Mouse (Mus musculus) lung, postnatal 0 days (tissue): ENCODE results near the gene Col1a2. TPM values are rescaled to one million over a fixed set of nuclear protein-coding genes. Genes with fewer than 3 reads are reported as not detected.

Source experiments
- ATAC-seq: fragments of 200-750 bp; cut with Nextera tagmentation; 2 replicates; pipeline ENCODE4 v1.8.0; 2017; ENCODE audit warnings: moderate library complexity
- DNase-seq: peaks from one replicate; pipeline ENCODE4 v3.0.0-alpha.2; 2016; ENCODE audit warnings: low spot score
- H3K27ac ChIP-seq: fragments of 300-500 bp; sonication (generic); 2 replicates; pipeline ENCODE4 v1.5.1; 2014; ENCODE audit warnings: antibody characterized with exemption, mild to moderate bottlenecking, low read length, mixed read lengths
- H3K27me3 ChIP-seq: fragments of 300-500 bp; sonication (generic); replicated peaks from 2 replicates; pipeline ENCODE4 v1.6.1; 2014; ENCODE audit warnings: low read length, mixed read lengths; ENCODE audit not compliant: insufficient read depth
- H3K36me3 ChIP-seq: fragments of 300-500 bp; sonication (generic); 2 replicates; pipeline ENCODE4 v1.6.1; 2014; ENCODE audit warnings: low read length, mixed read lengths; ENCODE audit not compliant: insufficient read depth
- H3K4me1 ChIP-seq: fragments of 300-500 bp; sonication (generic); 2 replicates; pipeline ENCODE4 v1.6.1; 2014; ENCODE audit warnings: antibody characterized with exemption, low read depth, low read length, mixed read lengths; ENCODE audit not compliant: insufficient read depth
- H3K4me2 ChIP-seq: fragments of 300-500 bp; sonication (generic); replicated peaks from 2 replicates; pipeline ENCODE4 v1.6.1; 2014; ENCODE audit warnings: low read depth, mild to moderate bottlenecking, low read length, moderate library complexity, mixed read lengths
- H3K4me3 ChIP-seq: fragments of 300-500 bp; sonication (generic); 2 replicates; pipeline ENCODE4 v1.5.1; 2014; ENCODE audit warnings: low read depth, low read length
- H3K9ac ChIP-seq: fragments of 300-500 bp; sonication (generic); replicated peaks from 2 replicates; pipeline ENCODE4 v1.6.1; 2014; ENCODE audit warnings: low read depth, mild to moderate bottlenecking
- H3K9me3 ChIP-seq: fragments of 300-500 bp; sonication (generic); 2 replicates; pipeline ENCODE4 v1.6.1; 2016; ENCODE audit warnings: low read length, mixed read lengths
- CTCF ChIP-seq: IDR thresholded peaks from 2 replicates; pipeline ENCODE4 v1.5.1; 2016; ENCODE audit warnings: antibody characterized with exemption, mild to moderate bottlenecking
- EP300 ChIP-seq: IDR thresholded peaks from 2 replicates; pipeline ENCODE4 v1.6.1; 2016; ENCODE audit warnings: antibody characterized with exemption, mild to moderate bottlenecking, control low read depth
- WGBS: fragments of 180-500 bp; shearing (Covaris S2); extraction: QIAGEN DNeasy Blood & Tissue Kit; methylation state at CpG from one replicate; pipeline ENCODE4 v1.1.7; 2014; 5-methylcytosine and 5-hydroxymethylcytosine counted together
- polyA plus RNA-seq: library from polyadenylated mRNA; unstranded; fragments of >200 nt; fragmentation: Nextera tagmentation; extraction: Ambion mirVana; gene quantifications from 2 replicates; pipeline ENCODE4 v1.2.1, GENCODE M21; 2015

Col1a2 gene
- polyA plus RNA-seq, 1 experiment from 2014 or later: 349 TPM

DNA sequence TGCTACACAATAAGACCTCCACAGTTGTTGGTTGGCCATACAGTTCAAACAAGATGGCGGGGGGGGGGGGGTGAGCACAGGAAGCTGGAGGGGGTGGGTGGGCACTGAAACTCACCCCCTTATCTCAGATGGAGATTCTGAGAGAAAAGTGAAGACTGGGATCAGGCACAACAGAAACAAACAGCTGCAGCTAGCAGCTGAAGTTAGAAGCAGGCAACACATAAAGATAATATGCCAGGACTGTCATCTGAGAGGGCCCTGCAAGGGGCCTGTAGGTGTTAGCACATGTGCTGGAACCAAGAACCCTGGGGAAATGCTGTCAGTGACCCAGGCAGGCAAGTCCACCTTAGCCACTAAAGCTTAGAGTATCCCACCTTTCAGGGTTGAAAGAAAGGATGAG, 8.2 kb upstream of the Col1a2 start:
- no peak overlapping the region for H3K27ac ChIP-seq
- no peaks in the 10 kb centered on the region for H3K27me3 ChIP-seq
- no peak overlapping the region for H3K4me3 ChIP-seq
- H3K4me1 ChIP-seq: no peaks in the 10 kb centered on the region
- no peak for DNase-seq
- H3K9me3 ChIP-seq: no peaks in the 10 kb centered on the region
- no peak overlapping the region for H3K4me2 ChIP-seq
- ATAC-seq: no peak
- WGBS: 30% methylated on average over 1 of the region's 1 CpGs
- no peak overlapping the region for H3K9ac ChIP-seq
- TF ChIP-seq EP300 (no peak), CTCF (no peak)
- no peaks in the 10 kb centered on the region for H3K36me3 ChIP-seq

- no peak overlapping the region for H3K9ac ChIP-seq
- no peaks in the 10 kb centered on the region for H3K4me1 ChIP-seq
- ATAC-seq (no peak; the same call in 1 of the 2 replicates), DNase-seq (peak; percentile 51)
- no peaks in the 10 kb centered on the region for H3K27me3 ChIP-seq
- H3K4me2 ChIP-seq: no peak overlapping the region
- TF ChIP-seq CTCF: no peak
- no peak for TF ChIP-seq EP300
- H3K4me3 ChIP-seq: no peak overlapping the region
- H3K27ac ChIP-seq: peak overlapping the region; percentile 34
- H3K36me3 ChIP-seq: no peaks in the 10 kb centered on the region
- no peaks in the 10 kb centered on the region for H3K9me3 ChIP-seq
- WGBS: 8% methylated on average over 1 of the region's 1 CpGs
Measured at GRCm38 (mm10) chr6:4503106-4503505, 1.5 kb upstream of the Col1a2 start.

DNA sequence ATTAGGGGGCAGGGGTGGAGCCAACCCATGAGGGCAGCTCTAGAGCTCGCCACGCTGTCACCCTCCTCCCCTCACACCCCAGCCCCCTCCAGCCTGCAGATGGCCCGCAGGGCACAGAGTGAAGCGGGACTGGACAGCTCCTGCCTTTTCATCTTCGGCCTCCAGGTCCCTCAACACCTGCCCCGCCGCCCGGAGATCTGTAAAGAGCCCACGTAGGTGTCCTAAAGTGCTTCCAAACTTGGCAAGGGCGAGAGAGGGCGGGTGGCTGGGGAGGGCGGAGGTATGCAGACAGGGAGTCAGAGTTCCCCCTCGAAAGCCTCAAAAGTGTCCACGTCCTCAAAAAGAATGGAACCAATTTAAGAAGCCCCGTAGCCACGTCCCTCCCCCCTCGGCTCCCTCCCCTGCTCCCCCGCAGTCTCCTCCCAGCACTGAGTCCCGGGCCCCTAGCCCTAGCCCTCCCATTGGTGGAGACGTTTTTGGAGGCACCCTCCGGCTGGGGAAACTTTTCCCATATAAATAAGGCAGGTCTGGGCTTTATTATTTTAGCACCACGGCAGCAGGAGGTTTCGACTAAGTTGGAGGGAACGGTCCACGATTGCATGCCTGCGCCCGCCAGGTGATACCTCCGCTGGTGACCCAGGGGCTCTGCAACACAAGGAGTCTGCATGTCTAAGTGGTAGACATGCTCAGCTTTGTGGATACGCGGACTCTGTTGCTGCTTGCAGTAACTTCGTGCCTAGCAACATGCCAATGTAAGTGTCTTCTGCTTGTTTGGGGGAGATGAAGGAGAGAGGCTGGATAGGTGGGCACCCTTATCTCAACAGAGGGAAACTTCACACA, 764 bp downstream of the Col1a2 start:
- TF ChIP-seq CTCF (no peak), EP300 (no peak)
- H3K4me2 ChIP-seq: peak overlapping the region; percentile 66
- ATAC-seq (peak; percentile 91), DNase-seq (peak; percentile 85)
- no peaks in the 10 kb centered on the region for H3K27me3 ChIP-seq
- H3K4me3 ChIP-seq: peak overlapping the region; percentile 47
- H3K4me1 ChIP-seq: no peaks in the 10 kb centered on the region
- H3K9me3 ChIP-seq: no peaks in the 10 kb centered on the region
- peak overlapping the region; percentile 48 for H3K9ac ChIP-seq
- peak overlapping the region; percentile 81 for H3K27ac ChIP-seq
- H3K36me3 ChIP-seq: no peaks in the 10 kb centered on the region
- WGBS: 1% methylated on average over 31 of the region's 31 CpGs

DNA sequence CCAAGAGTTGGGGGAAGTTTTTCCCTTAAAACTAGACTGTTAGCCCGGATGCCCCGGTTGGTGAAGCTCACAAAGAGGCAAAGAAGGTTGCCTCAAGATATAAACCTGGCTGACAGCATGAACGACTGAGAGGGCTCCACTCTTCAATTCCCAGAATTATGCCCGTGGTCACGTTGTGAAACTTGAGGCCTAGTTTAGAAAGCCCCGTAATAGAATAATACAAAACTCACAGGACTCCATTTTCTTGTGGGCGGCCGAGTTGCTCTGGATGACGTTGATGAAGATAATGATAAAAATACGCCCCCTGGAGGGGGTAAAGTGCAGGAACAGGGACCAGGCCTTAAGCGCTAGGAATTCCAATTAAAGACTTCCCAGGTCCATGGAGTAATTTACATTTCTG, 1.5 kb downstream of the Col1a2 start:
- H3K27me3 ChIP-seq: no peaks in the 10 kb centered on the region
- H3K36me3 ChIP-seq: no peaks in the 10 kb centered on the region
- H3K4me3 ChIP-seq: peak overlapping the region; percentile 47
- TF ChIP-seq EP300 (peak; percentile 12; the same call in 1 of the 2 replicates), CTCF (peak; percentile 57)
- H3K4me1 ChIP-seq: no peaks in the 10 kb centered on the region
- H3K4me2 ChIP-seq: peak overlapping the region; percentile 66
- no peaks in the 10 kb centered on the region for H3K9me3 ChIP-seq
- DNase-seq: peak; percentile 86
- WGBS: 11% methylated on average over 11 of the region's 11 CpGs
- peak overlapping the region; percentile 81 for H3K27ac ChIP-seq
- ATAC-seq: peak; percentile 41
- peak overlapping the region; percentile 48 for H3K9ac ChIP-seq

DNA sequence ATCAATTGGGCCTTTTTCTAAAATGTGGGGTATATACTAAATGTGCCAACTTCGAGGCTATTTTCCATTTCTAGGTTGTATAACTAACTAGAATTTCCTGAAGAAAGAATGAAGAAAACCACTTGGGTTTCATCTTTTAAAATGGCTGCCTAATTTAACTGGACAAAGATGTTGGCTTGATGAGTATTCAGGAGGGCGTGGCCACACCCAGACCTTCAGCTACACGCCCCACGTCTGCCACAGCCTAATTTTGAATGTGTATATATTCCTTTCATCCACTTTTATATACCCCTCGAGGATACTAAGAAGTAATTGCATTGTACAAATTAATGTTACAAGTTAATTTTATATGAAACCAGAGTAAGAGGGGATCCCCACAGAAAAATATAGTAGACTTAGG, 2.2 kb downstream of the Col1a2 start:
- H3K27ac ChIP-seq: no peak overlapping the region
- H3K4me2 ChIP-seq: peak overlapping the region; percentile 66
- H3K36me3 ChIP-seq: no peaks in the 10 kb centered on the region
- H3K4me1 ChIP-seq: no peaks in the 10 kb centered on the region
- H3K9me3 ChIP-seq: no peaks in the 10 kb centered on the region
- no peaks in the 10 kb centered on the region for H3K27me3 ChIP-seq
- no peak for TF ChIP-seq EP300
- no peak for TF ChIP-seq CTCF
- no peak overlapping the region; the same call in 1 of the 2 replicates for H3K9ac ChIP-seq
- H3K4me3 ChIP-seq: peak overlapping the region; percentile 47
- DNase-seq (peak; percentile 51), ATAC-seq (no peak)
- 60% methylated on average over 5 of the region's 5 CpGs for WGBS

GRCm38 (mm10) chr6:4507323-4507722, 2.7 kb downstream of the Col1a2 start:
- Histone ChIP-seq H3K9ac (no peak overlapping the region), H3K27ac (no peak overlapping the region), H3K4me2 (peak overlapping the region; percentile 66; the same call in 1 of the 2 replicates), H3K36me3 (no peaks in the 10 kb centered on the region), H3K9me3 (no peaks in the 10 kb centered on the region), H3K27me3 (no peaks in the 10 kb centered on the region), H3K4me1 (no peaks in the 10 kb centered on the region), H3K4me3 (no peak overlapping the region)
- ATAC-seq (no peak), DNase-seq (peak; percentile 28)
- 70% methylated on average over 1 of the region's 1 CpGs for WGBS
- TF ChIP-seq CTCF (no peak), EP300 (no peak)
